Mouse (Mus musculus): ENCODE data around the gene Rtn1.

DNA sequence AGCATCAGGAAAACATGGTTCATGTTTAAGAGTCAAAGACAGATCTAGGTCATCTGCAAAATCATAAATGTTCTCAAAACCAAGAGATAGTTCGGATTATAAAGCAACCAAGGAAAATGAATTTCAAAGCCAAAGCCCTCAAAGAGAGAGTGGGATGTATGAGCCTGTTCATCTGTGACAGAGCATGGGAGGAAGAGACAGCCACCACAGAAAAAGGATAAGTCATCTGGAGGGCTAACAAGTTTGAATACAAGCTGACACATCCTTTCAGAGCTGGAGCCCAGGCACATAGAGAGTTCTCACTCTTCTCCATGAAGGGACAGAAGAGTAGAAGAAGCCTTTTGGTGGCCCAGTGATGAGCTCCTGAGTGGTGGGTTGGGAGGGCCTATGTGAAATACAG, 55.3 kb downstream of the Rtn1 start:
- TF ChIP-seq POLR2A (IDR thresholded peaks at IDR 0.05; ENCODE audit: low read depth, low read length) (no peak), CTCF (IDR thresholded peaks at IDR 0.05; ENCODE audit: extremely low read depth, insufficient read length, insufficient replicate concordance, low read depth, low read length) (no peak)

All from small intestine, adult 2 months (tissue).